Mouse (Mus musculus): ENCODE data around the gene Man2a1.

DNA sequence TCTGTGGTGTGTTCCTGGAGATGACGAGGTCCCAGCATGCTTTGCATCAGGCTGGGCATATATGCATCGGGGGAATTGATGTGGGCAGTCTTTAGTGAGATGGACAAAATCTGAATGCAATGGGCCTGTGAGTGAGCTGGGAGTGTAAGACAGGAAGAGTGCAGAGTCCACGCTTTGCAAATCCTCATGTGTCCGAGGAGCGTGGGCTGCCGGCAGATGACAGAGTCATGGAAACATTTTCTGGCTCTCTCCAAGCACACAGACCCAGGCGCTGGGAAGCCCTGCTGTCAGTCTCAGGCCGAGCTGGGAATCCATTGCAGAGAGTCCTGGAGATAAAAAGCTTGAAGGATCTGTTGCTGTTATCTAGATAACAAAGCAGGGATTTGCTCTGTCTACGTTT is 19.6 kb downstream of the Man2a1 start:
- TF ChIP-seq CTCF (IDR thresholded peaks at IDR 0.05; ENCODE audit: low read depth, low read length) (no peak), POLR2A (IDR thresholded peaks at IDR 0.05; ENCODE audit: insufficient read depth, low read length) (no peak), EP300 (IDR thresholded peaks at IDR 0.05; ENCODE audit: insufficient read depth, low read depth, low read length) (no peak)

All from ES-Bruce4 (cell line).